Mouse (Mus musculus) MEL (cell line): ENCODE results near the gene Lgr5. TPM values are rescaled to one million over a fixed set of nuclear protein-coding genes. Genes with fewer than 3 reads are reported as not detected.

Experiments
- DNase-seq: peaks from one replicate; pipeline ENCODE4 v3.0.0; 2011; ENCODE audit warnings: low read depth, low spot score
- H3K27ac ChIP-seq: 2 replicates; pipeline ENCODE4 v1.5.1; 2012; ENCODE audit warnings: low read depth, mild to moderate bottlenecking, control low read depth, low read length, moderate library complexity; ENCODE audit not compliant: control insufficient read depth
- H3K27me3 ChIP-seq, 2 experiments: fragments of 150-350 bp in 1 of 2; sonication (generic) in 1 of 2; 2 replicates each; pipeline ENCODE4 v1.6.1; 2012; ENCODE audit warnings: low read length in 2 of 2, mild to moderate bottlenecking in 2 of 2, improper control_type of control experiment in 1 of 2, moderate library complexity in 1 of 2; ENCODE audit not compliant: insufficient read depth in 2 of 2, control insufficient read depth in 1 of 2
- H3K36me3 ChIP-seq, 2 experiments: 2 replicates each; pipeline ENCODE4 v1.6.1; 2012 to 2014; ENCODE audit warnings: low read length in 2 of 2, improper control_type of control experiment in 1 of 2, inconsistent platforms in 1 of 2, mild to moderate bottlenecking in 1 of 2; ENCODE audit not compliant: insufficient read depth in 2 of 2, control insufficient read depth in 1 of 2
- H3K4me1 ChIP-seq, 2 experiments: fragments of 150-350 bp in 1 of 2; sonication (generic) in 1 of 2; 2 replicates each; pipeline ENCODE4 v1.6.1; 2012; ENCODE audit warnings: low read length in 2 of 2, improper control_type of control experiment in 1 of 2, mild to moderate bottlenecking in 1 of 2; ENCODE audit not compliant: insufficient read depth in 2 of 2, control insufficient read depth in 1 of 2
- H3K4me3 ChIP-seq, 2 experiments: fragments of 150-350 bp in 1 of 2; sonication (generic) in 1 of 2; 2 replicates each; pipeline ENCODE4 v1.5.1; 2012; ENCODE audit warnings: low read depth in 2 of 2, low read length in 2 of 2, mild to moderate bottlenecking in 2 of 2, moderate library complexity in 2 of 2, control low read depth in 1 of 2, improper control_type of control experiment in 1 of 2; ENCODE audit not compliant: control insufficient read depth in 1 of 2, insufficient read depth in 1 of 2
- H3K79me2 ChIP-seq: 2 replicates; pipeline ENCODE4 v1.6.1; 2012; ENCODE audit warnings: mild to moderate bottlenecking, low read length, moderate library complexity; ENCODE audit not compliant: control insufficient read depth, poor library complexity, insufficient read depth
- H3K9ac ChIP-seq: 2 replicates; pipeline ENCODE4 v1.6.1; 2012; ENCODE audit warnings: low read depth, mild to moderate bottlenecking, control low read depth, low read length, moderate library complexity; ENCODE audit not compliant: control insufficient read depth, poor library complexity, severe bottlenecking
- H3K9me3 ChIP-seq: fragments of 150-350 bp; sonication (generic); replicated peaks from 2 replicates; pipeline ENCODE4 v1.6.1; 2012; ENCODE audit warnings: mild to moderate bottlenecking, low read length, improper control_type of control experiment, moderate library complexity; ENCODE audit not compliant: insufficient read depth
- CTCF ChIP-seq, 3 experiments: IDR thresholded peaks in 2 of 3; conservative IDR thresholded peaks in 1 of 3; 2 replicates each; pipeline ENCODE4 v1.5.1; 2011 to 2012; ENCODE audit warnings: low read length in 3 of 3, low read depth in 2 of 3, mild to moderate bottlenecking in 2 of 3, improper control_type of control experiment in 1 of 3, inconsistent platforms in 1 of 3, mixed read lengths in 1 of 3, moderate library complexity in 1 of 3; ENCODE audit not compliant: control insufficient read depth in 1 of 3, insufficient read depth in 1 of 3, poor library complexity in 1 of 3, severe bottlenecking in 1 of 3
- E2F4 ChIP-seq: IDR thresholded peaks from 2 replicates; pipeline ENCODE4 v1.6.1; 2011; ENCODE audit warnings: low read depth, low read length, improper control_type of control experiment, borderline replicate concordance
- ELF1 ChIP-seq: IDR thresholded peaks from 2 replicates; pipeline ENCODE4 v1.6.1; 2014; ENCODE audit warnings: low read depth, mild to moderate bottlenecking, inconsistent platforms, low read length, improper control_type of control experiment, moderate library complexity
- EP300 ChIP-seq, 2 experiments: IDR thresholded peaks; 2 replicates each; pipeline ENCODE4 v1.6.1; 2011; ENCODE audit warnings: improper control_type of control experiment in 2 of 2, low read length in 2 of 2, low read depth in 1 of 2, mild to moderate bottlenecking in 1 of 2
- GATA1 ChIP-seq: IDR thresholded peaks from 2 replicates; pipeline ENCODE4 v1.6.1; 2011; ENCODE audit warnings: low read depth, low read length, improper control_type of control experiment
- HCFC1 ChIP-seq: IDR thresholded peaks from 2 replicates; pipeline ENCODE4 v1.6.1; 2012; ENCODE audit warnings: low read depth, mild to moderate bottlenecking, inconsistent platforms, low read length, improper control_type of control experiment, moderate library complexity
- JUND ChIP-seq: IDR thresholded peaks from 2 replicates; pipeline ENCODE4 v1.6.1; 2011; ENCODE audit warnings: low read depth, mild to moderate bottlenecking, improper control_type of control experiment, low read length
- KAT2A ChIP-seq: conservative IDR thresholded peaks from 2 replicates; pipeline ENCODE4 v1.6.1; 2012; ENCODE audit warnings: low read depth, low read length, improper control_type of control experiment, inconsistent platforms
- MAFK ChIP-seq: IDR thresholded peaks from 2 replicates; pipeline ENCODE4 v1.6.1; 2011; ENCODE audit warnings: low read depth, mild to moderate bottlenecking, low read length, improper control_type of control experiment, borderline replicate concordance
- MXI1 ChIP-seq: IDR thresholded peaks from 2 replicates; pipeline ENCODE4 v1.6.1; 2011; ENCODE audit warnings: mild to moderate bottlenecking, low read depth, low read length, improper control_type of control experiment
- MYB ChIP-seq: IDR thresholded peaks from 2 replicates; pipeline ENCODE4 v1.6.1; 2011; ENCODE audit warnings: mild to moderate bottlenecking, low read depth, low read length, improper control_type of control experiment
- NELFE ChIP-seq: IDR thresholded peaks from 2 replicates; pipeline ENCODE4 v1.6.1; 2011; ENCODE audit warnings: low read depth, low read length, improper control_type of control experiment
- NRF1 ChIP-seq: IDR thresholded peaks from 2 replicates; pipeline ENCODE4 v1.6.1; 2014; ENCODE audit warnings: low read depth, mild to moderate bottlenecking, inconsistent platforms, low read length, improper control_type of control experiment, moderate library complexity; ENCODE audit not compliant: poor library complexity, insufficient read depth, severe bottlenecking
- POLR2A ChIP-seq, 2 experiments: IDR thresholded peaks; 2 replicates each; pipeline ENCODE4 v1.6.1; 2011 to 2012; ENCODE audit warnings: low read length in 2 of 2, mild to moderate bottlenecking in 2 of 2, control low read depth in 1 of 2, improper control_type of control experiment in 1 of 2, low read depth in 1 of 2, moderate library complexity in 1 of 2; ENCODE audit not compliant: control insufficient read depth in 1 of 2, insufficient read depth in 1 of 2, poor library complexity in 1 of 2
- POLR2AphosphoS2 ChIP-seq: IDR thresholded peaks from 2 replicates; pipeline ENCODE4 v1.6.1; 2011; ENCODE audit warnings: low read length, improper control_type of control experiment
- RAD21 ChIP-seq: IDR thresholded peaks from 2 replicates; pipeline ENCODE4 v1.6.1; 2011; ENCODE audit warnings: mild to moderate bottlenecking, low read depth, low read length, improper control_type of control experiment
- SMC3 ChIP-seq: IDR thresholded peaks from 2 replicates; pipeline ENCODE4 v1.6.1; 2011; ENCODE audit warnings: low read depth, low read length, improper control_type of control experiment
- TAL1 ChIP-seq: IDR thresholded peaks from 2 replicates; pipeline ENCODE4 v1.6.1; 2012; ENCODE audit warnings: mild to moderate bottlenecking, inconsistent platforms, low read length, moderate library complexity, mixed read lengths
- ZC3H11A ChIP-seq: IDR thresholded peaks from 2 replicates; pipeline ENCODE4 v1.6.1; 2012; ENCODE audit warnings: low read depth, mild to moderate bottlenecking, inconsistent platforms, low read length, improper control_type of control experiment
- ZKSCAN1 ChIP-seq: IDR thresholded peaks from 2 replicates; pipeline ENCODE4 v1.6.1; 2012; ENCODE audit warnings: low read depth, mild to moderate bottlenecking, inconsistent platforms, low read length, improper control_type of control experiment, moderate library complexity
- ZNF384 ChIP-seq: IDR thresholded peaks from 2 replicates; pipeline ENCODE4 v1.6.1; 2012; ENCODE audit warnings: low read depth, mild to moderate bottlenecking, inconsistent platforms, low read length, improper control_type of control experiment
- polyA plus RNA-seq, 2 experiments: library from polyadenylated mRNA; stranded (reverse) in 1 of 2; unstranded in 1 of 2; fragments of >175 nt in 1 of 2; fragments of >200 nt in 1 of 2; gene quantifications; 2 replicates each; pipeline versions ENCODE4 v1.2.1 to v1.2.4; 2012; ENCODE audit warnings: low replicate concordance in 2 of 2, low read depth in 1 of 2; ENCODE audit not compliant: insufficient read length in 2 of 2, insufficient read depth in 1 of 2, missing spikeins in 1 of 2
- total RNA-seq: library from RNA; depleted of rRNA; stranded (reverse); fragments of 300-350 nt; gene quantifications from 2 replicates; pipeline ENCODE4 v1.2.3, GENCODE M21; 2012

Lgr5 gene
- total and polyA plus RNA-seq, 3 experiments: not detected

GRCm38 (mm10) chr10:115618288-115618856, 30.8 kb upstream of the Lgr5 start:
- no peaks in the 10 kb centered on the region; a peak in 1 of 4 replicates for H3K27me3 ChIP-seq
- H3K4me3 ChIP-seq: no peak overlapping the region
- H3K9me3 ChIP-seq: no peaks in the 10 kb centered on the region
- no peaks in the 10 kb centered on the region for H3K36me3 ChIP-seq
- no peak overlapping the region for H3K9ac ChIP-seq
- TF ChIP-seq POLR2A (IDR thresholded peaks at IDR 0.05; ENCODE audit: control insufficient read depth in 1 of 2, insufficient read depth in 1 of 2, low read depth in 1 of 2, low read length in 2 of 2, poor library complexity in 1 of 2) (no peak), MAFK (no peak)
- no peaks in the 10 kb centered on the region for H3K4me1 ChIP-seq
- DNase-seq: no peak
- H3K27ac ChIP-seq: no peak overlapping the region
- no peaks in the 10 kb centered on the region for H3K79me2 ChIP-seq

- no peaks in the 10 kb centered on the region for H3K9me3 ChIP-seq
- TF ChIP-seq RAD21 (peak; percentile 83), ZC3H11A (peak; percentile 87), KAT2A (no peak), SMC3 (peak; percentile 90), MYB (no peak), CTCF (IDR thresholded peaks at IDR 0.05 in 2 of 3, conservative IDR thresholded peaks at IDR 0.05 in 1 of 3; ENCODE audit: control insufficient read depth in 1 of 3, insufficient read depth in 1 of 3, low read depth in 2 of 3, low read length in 3 of 3, poor library complexity in 1 of 3, severe bottlenecking in 1 of 3) (peak; percentile 19 to 76 (median 48); a peak in 4 of 6 replicates), POLR2AphosphoS2 (no peak)
- TF ChIP-seq, all 39 proteins: peak for 4
- H3K27ac ChIP-seq: no peak overlapping the region
- DNase-seq: peak; percentile 64
- no peak overlapping the region for H3K4me3 ChIP-seq
- no peaks in the 10 kb centered on the region for H3K79me2 ChIP-seq
- H3K36me3 ChIP-seq: no peaks in the 10 kb centered on the region
- H3K27me3 ChIP-seq: no peaks in the 10 kb centered on the region; a peak in 1 of 4 replicates
- no peaks in the 10 kb centered on the region for H3K4me1 ChIP-seq
- H3K9ac ChIP-seq: no peak overlapping the region
Measured at GRCm38 (mm10) chr10:115617456-115618287, 30.1 kb upstream of the Lgr5 start.

GRCm38 (mm10) chr10:115595748-115596147, 8.2 kb upstream of the Lgr5 start:
- Histone ChIP-seq H3K4me1 (peaks cover 0 to 3% of the 10 kb centered on the region in 2 experiments; a peak in 1 of 4 replicates), H3K4me3 (no peak overlapping the region), H3K79me2 (no peaks in the 10 kb centered on the region), H3K9me3 (no peaks in the 10 kb centered on the region), H3K27ac (no peak overlapping the region), H3K9ac (no peak overlapping the region), H3K27me3 (no peaks in the 10 kb centered on the region), H3K36me3 (peaks cover 0 to 6% of the 10 kb centered on the region in 2 experiments; a peak in 2 of 4 replicates)
- peak; percentile 54 for DNase-seq
- no peak for TF ChIP-seq ZKSCAN1
- peak in 1 of 2 experiments; percentile 17; a peak in 1 of 4 replicates for TF ChIP-seq EP300 (IDR thresholded peaks at IDR 0.05; ENCODE audit: low read depth in 1 of 2, low read length in 2 of 2)
- no peak for TF ChIP-seq MXI1
- no peak for TF ChIP-seq JUND
- 0 out of 2 replicates have a peak, but pooled peaks have one; percentile 17 for TF ChIP-seq GATA1
- no peak for TF ChIP-seq ZNF384
- TF ChIP-seq SMC3: no peak
- TF ChIP-seq E2F4: no peak
- TF ChIP-seq HCFC1: no peak
- no peak for TF ChIP-seq NRF1
- no peak for TF ChIP-seq NELFE
- TF ChIP-seq TAL1: peak; percentile 73
- no peak for TF ChIP-seq ELF1
